Mouse (Mus musculus): ENCODE results near the gene Sh3bgrl3.

DNA sequence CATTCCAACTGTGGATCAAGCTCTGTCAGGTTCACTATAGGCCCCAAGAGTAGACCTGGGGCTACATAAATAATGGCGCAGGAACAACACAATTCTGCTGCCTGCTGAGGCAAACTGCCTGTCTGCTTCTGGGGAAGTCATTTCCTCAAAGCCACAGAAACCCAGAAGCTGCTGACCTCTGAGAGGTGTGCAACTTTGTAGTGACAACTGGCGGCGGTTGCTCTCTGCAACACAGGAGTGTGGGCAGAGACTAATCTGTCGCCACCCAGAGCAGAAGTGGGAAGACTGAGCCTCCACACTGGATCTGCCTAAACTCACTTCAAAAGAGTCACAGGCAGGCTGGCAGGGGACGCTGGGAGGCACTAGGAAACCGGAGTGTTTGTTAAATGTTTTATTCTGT, 893 bp upstream of the Sh3bgrl3 start:
- no peak for TF ChIP-seq GATA1 (IDR thresholded peaks at IDR 0.05; ENCODE audit: low read length)
- TF ChIP-seq TAL1 (IDR thresholded peaks at IDR 0.05; ENCODE audit: low read length): no peak

All from erythroblast, embryonic 14.5 days (primary cell).